Mouse (Mus musculus) forebrain, embryonic 13.5 days (tissue): ENCODE results near the gene Dennd1a. TPM values are rescaled to one million over a fixed set of nuclear protein-coding genes. Genes with fewer than 3 reads are reported as not detected.
A peak's percentile ranks its signal among the peaks of the same experiment; 100 is the strongest.

Source experiments
- ATAC-seq: fragments of 200-750 bp; cut with Nextera tagmentation; 2 replicates; pipeline ENCODE4 v1.8.0; 2017
- H3K27ac ChIP-seq: fragments of 300-500 bp; sonication (generic); 2 replicates; pipeline ENCODE4 v1.5.1; 2015; ENCODE audit warnings: inconsistent platforms, mild to moderate bottlenecking, moderate library complexity
- H3K27me3 ChIP-seq: fragments of 300-500 bp; sonication (generic); 2 replicates; pipeline ENCODE4 v1.6.1; 2015; ENCODE audit warnings: mild to moderate bottlenecking, inconsistent platforms
- H3K36me3 ChIP-seq: fragments of 300-500 bp; sonication (generic); 2 replicates; pipeline ENCODE4 v1.6.1; 2015; ENCODE audit warnings: mild to moderate bottlenecking, inconsistent platforms; ENCODE audit not compliant: poor library complexity, severe bottlenecking
- H3K4me1 ChIP-seq: fragments of 300-500 bp; sonication (generic); 2 replicates; pipeline ENCODE4 v1.6.1; 2015; ENCODE audit warnings: inconsistent platforms
- H3K4me2 ChIP-seq: fragments of 300-500 bp; sonication (generic); 2 replicates; pipeline ENCODE4 v1.6.1; 2015; ENCODE audit warnings: inconsistent platforms, mild to moderate bottlenecking, moderate library complexity
- H3K4me3 ChIP-seq: fragments of 300-500 bp; sonication (generic); 2 replicates; pipeline ENCODE4 v1.5.1; 2015; ENCODE audit warnings: mild to moderate bottlenecking, inconsistent platforms
- H3K9ac ChIP-seq: fragments of 300-500 bp; sonication (generic); 2 replicates; pipeline ENCODE4 v1.6.1; 2015; ENCODE audit warnings: mild to moderate bottlenecking, inconsistent platforms
- H3K9me3 ChIP-seq: fragments of 300-500 bp; sonication (generic); replicated peaks from 2 replicates; pipeline ENCODE4 v1.6.1; 2016; ENCODE audit warnings: inconsistent platforms
- whole genome bisulfite sequencing: fragments of 180-500 bp; shearing (Covaris S2); methylation state at CpG from one replicate; pipeline ENCODE4 v1.1.7; 2015; 5-methylcytosine and 5-hydroxymethylcytosine counted together
- polyA plus RNA-seq: library from polyadenylated mRNA; unstranded; fragments of >200 nt; fragmentation: Nextera tagmentation; extraction: Ambion mirVana; gene quantifications from 2 replicates; pipeline ENCODE4 v1.2.1, GENCODE M21; 2015

The Dennd1a gene
- polyA plus RNA-seq, 1 experiment from 2014 or later, result 17.7 TPM

GRCm38 (mm10) chr2:38221461-38221860 lies 65.7 kb downstream of the Dennd1a start:
- no peak overlapping the region for H3K9ac ChIP-seq
- ATAC-seq, result peak; percentile 66

GRCm38 (mm10) chr2:38220687-38221435 lies 66.3 kb downstream of the Dennd1a start:
- peak; percentile 72; the same call in 1 of the 2 replicates for ATAC-seq
- Histone ChIP-seq H3K9ac (no peak overlapping the region), H3K27ac (peak overlapping the region; percentile 63), H3K9me3 (no peaks in the 10 kb centered on the region), H3K27me3 (no peaks in the 10 kb centered on the region), H3K4me2 (0 out of 2 replicates have a peak overlapping the region, but pooled peaks have one; percentile 3), H3K4me3 (no peak overlapping the region), H3K4me1 (peaks cover 48% of the 10 kb centered on the region), H3K36me3 (no peaks in the 10 kb centered on the region)
- WGBS, result 3% methylated on average over 4 of the region's 4 CpGs

More at GRCm38 (mm10) chr2:38221461-38221860, 65.7 kb downstream of the Dennd1a start:
- H3K4me1 ChIP-seq, result peaks cover 48% of the 10 kb centered on the region
- H3K36me3 ChIP-seq, result no peaks in the 10 kb centered on the region
- H3K27me3 ChIP-seq, result no peaks in the 10 kb centered on the region
- H3K4me2 ChIP-seq, result no peak overlapping the region
- no peaks in the 10 kb centered on the region for H3K9me3 ChIP-seq
- peak overlapping the region; percentile 63 for H3K27ac ChIP-seq
- no peak overlapping the region for H3K4me3 ChIP-seq

- H3K36me3 ChIP-seq, result no peaks in the 10 kb centered on the region
- WGBS, result 82% methylated on average over 2 of the region's 2 CpGs
- no peak overlapping the region for H3K4me3 ChIP-seq
Observed at GRCm38 (mm10) chr2:38219666-38220065, 67.5 kb downstream of the Dennd1a start.

GRCm38 (mm10) chr2:38213041-38213440 lies 74.1 kb downstream of the Dennd1a start:
- Histone ChIP-seq H3K36me3 (no peaks in the 10 kb centered on the region), H3K9ac (no peak overlapping the region), H3K27me3 (no peaks in the 10 kb centered on the region)

More at GRCm38 (mm10) chr2:38219666-38220065, 67.5 kb downstream of the Dennd1a start:
- Histone ChIP-seq H3K27me3 (no peaks in the 10 kb centered on the region), H3K9me3 (no peaks in the 10 kb centered on the region), H3K9ac (no peak overlapping the region), H3K4me2 (no peak overlapping the region), H3K27ac (no peak overlapping the region), H3K4me1 (peaks cover 43% of the 10 kb centered on the region)
- ATAC-seq, result no peak

GRCm38 (mm10) chr2:38211426-38211825 lies 75.8 kb downstream of the Dennd1a start:
- no peak for ATAC-seq
- WGBS, result 99% methylated on average over 2 of the region's 2 CpGs

More at GRCm38 (mm10) chr2:38213041-38213440, 74.1 kb downstream of the Dennd1a start:
- WGBS, result 76% methylated on average over 1 of the region's 1 CpGs
- Histone ChIP-seq H3K4me3 (no peak overlapping the region), H3K4me2 (no peak overlapping the region), H3K27ac (no peak overlapping the region), H3K4me1 (no peaks in the 10 kb centered on the region), H3K9me3 (no peaks in the 10 kb centered on the region)
- no peak for ATAC-seq

GRCm38 (mm10) chr2:38207752-38208151 lies 79.4 kb downstream of the Dennd1a start:
- no peak overlapping the region for H3K9ac ChIP-seq
- H3K9me3 ChIP-seq, result no peaks in the 10 kb centered on the region
- H3K27me3 ChIP-seq, result no peaks in the 10 kb centered on the region
- WGBS, result 89% methylated on average over 1 of the region's 1 CpGs
- ATAC-seq, result no peak
- no peak overlapping the region for H3K27ac ChIP-seq
- H3K4me3 ChIP-seq, result no peak overlapping the region
- H3K4me2 ChIP-seq, result no peak overlapping the region
- H3K4me1 ChIP-seq, result no peaks in the 10 kb centered on the region
- H3K36me3 ChIP-seq, result no peaks in the 10 kb centered on the region

More at GRCm38 (mm10) chr2:38211426-38211825, 75.8 kb downstream of the Dennd1a start:
- Histone ChIP-seq H3K9ac (no peak overlapping the region), H3K36me3 (no peaks in the 10 kb centered on the region), H3K9me3 (no peaks in the 10 kb centered on the region), H3K4me1 (no peaks in the 10 kb centered on the region), H3K4me2 (no peak overlapping the region), H3K27me3 (no peaks in the 10 kb centered on the region), H3K27ac (no peak overlapping the region), H3K4me3 (no peak overlapping the region)

GRCm38 (mm10) chr2:38205281-38205680 lies 81.9 kb downstream of the Dennd1a start:
- Histone ChIP-seq H3K27ac (no peak overlapping the region), H3K9me3 (no peaks in the 10 kb centered on the region), H3K36me3 (no peaks in the 10 kb centered on the region), H3K4me3 (no peak overlapping the region), H3K4me1 (0 out of 2 replicates have a peak, but pooled peaks cover 3% of the 10 kb centered on the region), H3K4me2 (no peak overlapping the region), H3K27me3 (no peaks in the 10 kb centered on the region), H3K9ac (no peak overlapping the region)
- WGBS, result 62% methylated on average over 5 of the region's 5 CpGs
- no peak for ATAC-seq

- Histone ChIP-seq H3K9me3 (no peaks in the 10 kb centered on the region), H3K27ac (no peak overlapping the region), H3K4me1 (0 out of 2 replicates have a peak, but pooled peaks cover 3% of the 10 kb centered on the region), H3K27me3 (no peaks in the 10 kb centered on the region), H3K9ac (no peak overlapping the region), H3K36me3 (no peaks in the 10 kb centered on the region), H3K4me2 (no peak overlapping the region), H3K4me3 (no peak overlapping the region)
- 67% methylated on average over 2 of the region's 2 CpGs for WGBS
- no peak for ATAC-seq
Observed at GRCm38 (mm10) chr2:38204696-38205095, 82.5 kb downstream of the Dennd1a start.

- H3K27me3 ChIP-seq, result no peaks in the 10 kb centered on the region
- no peak overlapping the region for H3K9ac ChIP-seq
- H3K9me3 ChIP-seq, result no peaks in the 10 kb centered on the region
- no peaks in the 10 kb centered on the region for H3K36me3 ChIP-seq
- H3K4me1 ChIP-seq, result peaks cover 29% of the 10 kb centered on the region
- no peak overlapping the region for H3K4me2 ChIP-seq
- WGBS, result 74% methylated on average over 1 of the region's 1 CpGs
- no peak overlapping the region for H3K27ac ChIP-seq
- no peak overlapping the region for H3K4me3 ChIP-seq
- ATAC-seq, result no peak
Observed at GRCm38 (mm10) chr2:38198072-38198471, 89.1 kb downstream of the Dennd1a start.

- ATAC-seq, result peak; percentile 73
- Histone ChIP-seq H3K9me3 (no peaks in the 10 kb centered on the region), H3K36me3 (no peaks in the 10 kb centered on the region), H3K4me3 (peak overlapping the region; percentile 2; the same call in 1 of the 2 replicates), H3K9ac (0 out of 2 replicates have a peak overlapping the region, but pooled peaks have one; percentile 6), H3K27ac (peak overlapping the region; percentile 44; the same call in 1 of the 2 replicates), H3K27me3 (no peaks in the 10 kb centered on the region), H3K4me1 (peaks cover 29% of the 10 kb centered on the region), H3K4me2 (peak overlapping the region; percentile 36)
- WGBS, result 8% methylated on average over 9 of the region's 9 CpGs
Observed at GRCm38 (mm10) chr2:38196199-38197060, 90.8 kb downstream of the Dennd1a start.

GRCm38 (mm10) chr2:38192007-38192406 lies 95.2 kb downstream of the Dennd1a start:
- Histone ChIP-seq H3K36me3 (no peaks in the 10 kb centered on the region), H3K9me3 (no peaks in the 10 kb centered on the region), H3K4me3 (no peak overlapping the region), H3K4me1 (peaks cover 16% of the 10 kb centered on the region), H3K4me2 (no peak overlapping the region), H3K27ac (no peak overlapping the region), H3K9ac (no peak overlapping the region), H3K27me3 (no peaks in the 10 kb centered on the region)
- ATAC-seq, result no peak
- 94% methylated on average over 1 of the region's 1 CpGs for WGBS

GRCm38 (mm10) chr2:38191601-38192000 lies 95.6 kb downstream of the Dennd1a start:
- Histone ChIP-seq H3K36me3 (no peaks in the 10 kb centered on the region), H3K4me3 (no peak overlapping the region), H3K9ac (no peak overlapping the region), H3K4me2 (no peak overlapping the region), H3K9me3 (no peaks in the 10 kb centered on the region), H3K4me1 (peaks cover 12% of the 10 kb centered on the region), H3K27ac (no peak overlapping the region), H3K27me3 (no peaks in the 10 kb centered on the region)
- ATAC-seq, result no peak
